Mouse (Mus musculus) lung, embryonic 15.5 days (tissue): ENCODE results near the gene Swt1. TPM values are rescaled to one million over a fixed set of nuclear protein-coding genes. Genes with fewer than 3 reads are reported as not detected.
"Not testable (repeated sequence)": the region's sequence is repeated elsewhere in the genome, so short reads cannot be mapped to it uniquely, and the experiment has no call there.

ENCODE experiments used
- ATAC-seq: fragments of 200-750 bp; cut with Nextera tagmentation; 2 replicates; pipeline ENCODE4 v1.8.0; 2017; ENCODE audit warnings: moderate number of reproducible peaks, borderline replicate concordance; ENCODE audit not compliant: low FRiP score, low TSS enrichment; ENCODE audit errors: extremely low read depth
- H3K27ac ChIP-seq: fragments of 300-500 bp; sonication (generic); 2 replicates; pipeline ENCODE4 v1.5.1; 2015; ENCODE audit warnings: moderate library complexity, mild to moderate bottlenecking, inconsistent platforms
- H3K27me3 ChIP-seq: fragments of 300-500 bp; sonication (generic); 2 replicates; pipeline ENCODE4 v1.6.1; 2015; ENCODE audit warnings: inconsistent platforms
- H3K36me3 ChIP-seq: fragments of 300-500 bp; sonication (generic); 2 replicates; pipeline ENCODE4 v1.6.1; 2015; ENCODE audit warnings: inconsistent platforms
- H3K4me1 ChIP-seq: fragments of 300-500 bp; sonication (generic); 2 replicates; pipeline ENCODE4 v1.6.1; 2015; ENCODE audit warnings: inconsistent platforms
- H3K4me2 ChIP-seq: fragments of 300-500 bp; sonication (generic); 2 replicates; pipeline ENCODE4 v1.6.1; 2015; ENCODE audit warnings: inconsistent platforms, mild to moderate bottlenecking, moderate library complexity
- H3K4me3 ChIP-seq: fragments of 300-500 bp; sonication (generic); 2 replicates; pipeline ENCODE4 v1.5.1; 2015; ENCODE audit warnings: mild to moderate bottlenecking, inconsistent platforms
- H3K9ac ChIP-seq: fragments of 300-500 bp; sonication (generic); 2 replicates; pipeline ENCODE4 v1.6.1; 2015; ENCODE audit warnings: inconsistent platforms
- H3K9me3 ChIP-seq: fragments of 300-500 bp; sonication (generic); 2 replicates; pipeline ENCODE4 v1.6.1; 2016; ENCODE audit warnings: inconsistent platforms
- WGBS: fragments of 180-500 bp; shearing (Covaris S2); methylation state at CpG from one replicate; pipeline ENCODE4 v1.1.7; 2015; 5-methylcytosine and 5-hydroxymethylcytosine counted together
- polyA plus RNA-seq: library from polyadenylated mRNA; unstranded; fragments of >200 nt; fragmentation: Nextera tagmentation; extraction: Ambion mirVana; gene quantifications from 2 replicates; pipeline ENCODE4 v1.2.1, GENCODE M21; 2015

Gene Swt1
- polyA plus RNA-seq, 1 experiment from 2014 or later, result 23.7 TPM

GRCm38 (mm10) chr1:151359374-151359773, 68.9 kb downstream of the Swt1 start:
- Histone ChIP-seq H3K4me2 (no peak overlapping the region), H3K36me3 (peaks cover 93% of the 10 kb centered on the region), H3K9me3 (no peaks in the 10 kb centered on the region), H3K27me3 (no peaks in the 10 kb centered on the region), H3K4me3 (no peak overlapping the region), H3K4me1 (no peaks in the 10 kb centered on the region), H3K9ac (no peak overlapping the region), H3K27ac (no peak overlapping the region)
- WGBS, result 88% methylated on average over 3 of the region's 3 CpGs
- ATAC-seq, result no peak

- Histone ChIP-seq H3K4me2 (no peak overlapping the region), H3K27ac (no peak overlapping the region), H3K27me3 (no peaks in the 10 kb centered on the region), H3K4me1 (no peaks in the 10 kb centered on the region), H3K4me3 (no peak overlapping the region), H3K9ac (no peak overlapping the region), H3K36me3 (peaks cover 96% of the 10 kb centered on the region), H3K9me3 (no peaks in the 10 kb centered on the region)
- ATAC-seq, result no peak
- WGBS, result 90% methylated on average over 5 of the region's 5 CpGs
These were observed 72.3 kb downstream of the Swt1 start for GRCm38 (mm10) chr1:151355994-151356393.

GRCm38 (mm10) chr1:151352911-151353310, 75.3 kb downstream of the Swt1 start:
- Histone ChIP-seq H3K4me3 (no peak overlapping the region), H3K4me1 (peaks cover 10% of the 10 kb centered on the region), H3K9ac (no peak overlapping the region), H3K27me3 (no peaks in the 10 kb centered on the region), H3K9me3 (no peaks in the 10 kb centered on the region), H3K27ac (no peak overlapping the region), H3K4me2 (no peak overlapping the region), H3K36me3 (peaks cover 71% of the 10 kb centered on the region)
- 72% methylated on average over 2 of the region's 2 CpGs for WGBS
- no peak for ATAC-seq

GRCm38 (mm10) chr1:151348293-151348692, 80.0 kb downstream of the Swt1 start:
- not testable (repeated sequence) for ATAC-seq, H3K4me2 ChIP-seq, H3K9ac ChIP-seq, H3K27ac ChIP-seq, H3K9me3 ChIP-seq, H3K4me3 ChIP-seq, H3K27me3 ChIP-seq
- WGBS, result 56% methylated on average over 4 of the region's 4 CpGs
- peaks cover 33% of the 10 kb centered on the region for H3K4me1 ChIP-seq
- H3K36me3 ChIP-seq, result peaks cover 29% of the 10 kb centered on the region

- Histone ChIP-seq H3K9ac (no peak overlapping the region), H3K36me3 (peaks cover 14% of the 10 kb centered on the region; the same call in 1 of the 2 replicates), H3K27ac (peak overlapping the region; percentile 44), H3K9me3 (no peaks in the 10 kb centered on the region), H3K4me3 (peak overlapping the region; percentile 89), H3K27me3 (no peaks in the 10 kb centered on the region), H3K4me2 (peak overlapping the region; percentile 90), H3K4me1 (peaks cover 47% of the 10 kb centered on the region)
- WGBS, result 20% methylated on average over 6 of the region's 6 CpGs
- no peak for ATAC-seq
These were observed 81.6 kb downstream of the Swt1 start for GRCm38 (mm10) chr1:151346681-151347127.

- ATAC-seq, result no peak
- Histone ChIP-seq H3K9me3 (no peaks in the 10 kb centered on the region), H3K4me1 (peaks cover 55% of the 10 kb centered on the region), H3K4me2 (peak overlapping the region; percentile 90), H3K27me3 (no peaks in the 10 kb centered on the region), H3K27ac (peak overlapping the region; percentile 91; the same call in 1 of the 2 replicates), H3K9ac (peak overlapping the region; percentile 88), H3K36me3 (peaks cover 5% of the 10 kb centered on the region; the same call in 1 of the 2 replicates), H3K4me3 (peak overlapping the region; percentile 89)
These were observed 82.4 kb downstream of the Swt1 start for GRCm38 (mm10) chr1:151345863-151346195.

GRCm38 (mm10) chr1:151345109-151345862, 83.0 kb downstream of the Swt1 start:
- H3K9me3 ChIP-seq, result no peaks in the 10 kb centered on the region
- H3K27me3 ChIP-seq, result no peaks in the 10 kb centered on the region
- H3K4me3 ChIP-seq, result peak overlapping the region; percentile 89
- under 1% methylated on average over 55 of the region's 55 CpGs for WGBS
- peak overlapping the region; percentile 88 for H3K9ac ChIP-seq
- peaks cover 5% of the 10 kb centered on the region; the same call in 1 of the 2 replicates for H3K36me3 ChIP-seq
- H3K4me2 ChIP-seq, result peak overlapping the region; percentile 90
- H3K4me1 ChIP-seq, result peaks cover 55% of the 10 kb centered on the region
- peak; percentile 86 for ATAC-seq
- H3K27ac ChIP-seq, result peak overlapping the region; percentile 91

GRCm38 (mm10) chr1:151344283-151345108, 83.8 kb downstream of the Swt1 start, which contains the start of gene Ivns1abp:
TSS of gene Ivns1abp (plus strand) at chr1:151344477.
- Histone ChIP-seq H3K4me3 (peak within 1 kb of the TSS; percentile 89), H3K9ac (peak within 1 kb of the TSS; percentile 88), H3K9me3 (no peaks in the 10 kb centered on the region), H3K4me1 (peaks cover 52% of the 10 kb centered on the region), H3K27me3 (no peaks in the 10 kb centered on the region), H3K36me3 (peaks cover 2% of the 10 kb centered on the region; the same call in 1 of the 2 replicates), H3K4me2 (peak within 1 kb of the TSS; percentile 90), H3K27ac (peak within 1 kb of the TSS; percentile 91)
- ATAC-seq, result peak; percentile 95
- under 1% methylated on average over 102 of the region's 104 CpGs for WGBS

GRCm38 (mm10) chr1:151343571-151344282, 84.5 kb downstream of the Swt1 start:
- Histone ChIP-seq H3K9ac (peak overlapping the region; percentile 57), H3K4me2 (peak overlapping the region; percentile 90), H3K4me1 (peaks cover 50% of the 10 kb centered on the region), H3K27me3 (no peaks in the 10 kb centered on the region), H3K4me3 (peak overlapping the region; percentile 89), H3K36me3 (no peaks in the 10 kb centered on the region), H3K27ac (peak overlapping the region; percentile 86), H3K9me3 (no peaks in the 10 kb centered on the region)
- ATAC-seq, result no peak; the same call in 1 of the 2 replicates
- 2% methylated on average over 17 of the region's 17 CpGs for WGBS

- H3K36me3 ChIP-seq, result no peaks in the 10 kb centered on the region
- no peaks in the 10 kb centered on the region for H3K27me3 ChIP-seq
- no peak for ATAC-seq
- H3K9ac ChIP-seq, result peak overlapping the region; percentile 1; the same call in 1 of the 2 replicates
- H3K4me1 ChIP-seq, result peaks cover 52% of the 10 kb centered on the region; the same call in 1 of the 2 replicates
- H3K9me3 ChIP-seq, result no peaks in the 10 kb centered on the region
- H3K27ac ChIP-seq, result peak overlapping the region; percentile 86
- 0 out of 2 replicates have a peak overlapping the region, but pooled peaks have one; percentile 0 for H3K4me3 ChIP-seq
- WGBS, result 16% methylated on average over 6 of the region's 6 CpGs
- H3K4me2 ChIP-seq, result peak overlapping the region; percentile 90
These were observed 85.3 kb downstream of the Swt1 start for GRCm38 (mm10) chr1:151342968-151343367.

- no peak overlapping the region for H3K9ac ChIP-seq
- no peak overlapping the region for H3K4me3 ChIP-seq
- 42% methylated on average over 3 of the region's 3 CpGs for whole genome bisulfite sequencing
- no peak overlapping the region; the same call in 1 of the 2 replicates for H3K4me2 ChIP-seq
- no peak for ATAC-seq
- H3K27me3 ChIP-seq, result no peaks in the 10 kb centered on the region
- H3K36me3 ChIP-seq, result no peaks in the 10 kb centered on the region
- H3K4me1 ChIP-seq, result peaks cover 50% of the 10 kb centered on the region; the same call in 1 of the 2 replicates
- no peaks in the 10 kb centered on the region for H3K9me3 ChIP-seq
- no peak overlapping the region for H3K27ac ChIP-seq
These were observed 85.9 kb downstream of the Swt1 start for GRCm38 (mm10) chr1:151342311-151342710.
